Mouse (Mus musculus) regulatory T cell (primary cell): ENCODE measurements around the gene Akt3.

Experiments used
- in situ Hi-C: fragments of 300-600 bp; cut with MboI, MseI; formaldehyde crosslinking; loops from one replicate; pipeline ENCODE4 v1.15.1; 2025; ENCODE audit warnings: high pct_unique_total_duplicates

Akt3 gene

DNA sequence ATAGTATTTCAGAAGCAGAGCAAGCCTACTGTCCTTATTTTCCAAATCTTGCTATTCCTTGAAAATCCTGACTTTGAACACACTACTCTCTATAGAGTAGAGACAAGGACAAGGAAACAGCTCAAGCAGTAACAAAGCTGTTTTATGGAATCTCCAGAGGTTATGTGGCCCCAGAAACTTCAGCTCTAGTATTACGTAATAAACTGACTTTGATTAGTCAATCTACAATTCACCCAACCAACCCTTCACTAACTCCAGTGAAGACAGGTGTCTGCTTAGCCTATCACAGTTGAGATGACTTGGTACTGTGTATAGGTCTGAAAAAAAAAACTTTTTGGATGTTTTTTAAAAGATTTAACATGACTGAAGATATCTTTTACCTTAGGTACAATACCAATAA lies 67.6 kb downstream of the Akt3 start:
- in situ Hi-C loops = loop anchor here (25.0 kb wide), 1 partner anchor 453 kb away; no protein-coding TSS in a partner anchor

DNA sequence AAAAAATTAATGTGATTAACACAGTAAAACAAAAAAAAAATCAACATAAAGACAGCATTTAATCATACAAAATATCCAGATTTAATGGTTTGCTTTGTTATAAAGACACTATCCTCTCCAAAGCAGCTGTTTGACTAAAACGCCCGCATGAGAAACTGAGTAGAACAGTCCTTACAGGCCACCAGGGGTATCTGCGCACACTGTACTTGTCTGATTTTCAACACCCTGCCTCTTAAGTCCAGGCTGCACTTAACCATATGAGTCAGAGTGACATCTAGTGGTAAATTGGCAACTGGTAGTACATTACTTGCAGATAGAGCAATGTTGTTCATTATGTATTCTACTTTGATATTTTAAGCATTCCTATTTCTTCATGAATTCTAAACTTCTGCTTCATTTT lies 69.3 kb downstream of the Akt3 start:
- in situ Hi-C loops = loop anchor here (5.0 to 25.0 kb wide), 3 partner anchors 96 to 451 kb away; no protein-coding TSS in a partner anchor

DNA sequence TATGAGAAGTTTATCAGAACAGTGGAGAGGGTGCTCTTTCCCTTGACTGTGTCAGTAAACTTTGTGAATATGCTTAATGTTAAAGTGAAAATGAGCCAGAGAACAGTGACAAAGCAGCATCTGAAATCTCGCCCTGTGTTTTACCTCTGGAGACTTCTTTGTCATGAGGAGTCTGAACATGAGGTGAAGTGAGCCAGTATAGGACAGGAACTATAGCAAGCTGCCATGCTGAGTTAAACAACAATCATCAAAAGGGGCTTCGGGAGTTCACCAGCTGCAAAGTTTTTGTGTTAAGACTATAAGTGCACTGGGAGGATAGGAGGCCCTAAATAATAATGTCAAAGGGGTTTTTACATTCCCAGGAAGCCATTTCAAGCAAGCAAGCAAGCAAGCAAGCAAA lies 71.3 kb downstream of the Akt3 start:
- in situ Hi-C loops = loop anchor here (5.0 to 25.0 kb wide), 3 partner anchors 94 to 449 kb away; no protein-coding TSS in a partner anchor

DNA sequence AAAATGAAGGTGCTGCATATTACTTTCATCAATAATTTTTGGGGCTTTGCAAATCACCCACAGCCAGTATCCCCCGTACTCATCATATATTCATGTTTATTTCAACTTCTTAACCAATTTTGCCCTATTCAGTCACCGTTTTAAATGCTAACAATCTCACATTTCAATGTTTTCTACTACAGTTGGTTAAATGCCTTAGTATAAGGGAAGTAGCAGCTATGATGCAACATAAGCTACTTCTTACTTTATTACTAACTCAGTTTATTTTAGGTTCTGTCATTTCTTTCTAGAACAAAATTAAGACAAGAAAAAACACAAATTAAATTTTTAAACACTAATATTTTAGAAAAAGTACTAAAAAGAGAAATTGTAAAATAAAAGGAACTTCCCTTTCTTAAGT lies 78.4 kb downstream of the Akt3 start:
- in situ Hi-C loops = loop anchor here (10.0 to 25.0 kb wide), 2 partner anchors 295 to 442 kb away; no protein-coding TSS in a partner anchor

DNA sequence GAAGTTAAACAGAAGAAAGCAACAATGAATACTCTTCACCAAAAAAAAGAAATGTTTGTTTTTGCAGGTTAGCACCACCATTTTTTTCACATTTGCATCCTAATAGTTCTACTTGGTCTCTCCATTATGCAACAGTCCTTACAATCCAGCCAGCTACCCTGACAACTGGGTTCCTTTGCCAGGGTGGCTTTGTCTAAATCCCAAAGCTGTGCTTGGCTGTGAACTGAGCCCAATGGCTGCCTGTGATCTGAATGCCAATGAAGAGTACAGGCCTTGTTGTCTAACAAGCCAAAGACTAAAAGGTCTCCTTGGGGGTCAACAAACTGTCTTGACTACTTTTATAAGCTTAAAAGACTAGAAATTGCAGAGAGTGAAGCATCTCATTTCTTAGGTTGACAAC lies 82.6 kb downstream of the Akt3 start:
- in situ Hi-C loops = loop anchor here (25.0 kb wide), 1 partner anchor 438 kb away; no protein-coding TSS in a partner anchor

DNA sequence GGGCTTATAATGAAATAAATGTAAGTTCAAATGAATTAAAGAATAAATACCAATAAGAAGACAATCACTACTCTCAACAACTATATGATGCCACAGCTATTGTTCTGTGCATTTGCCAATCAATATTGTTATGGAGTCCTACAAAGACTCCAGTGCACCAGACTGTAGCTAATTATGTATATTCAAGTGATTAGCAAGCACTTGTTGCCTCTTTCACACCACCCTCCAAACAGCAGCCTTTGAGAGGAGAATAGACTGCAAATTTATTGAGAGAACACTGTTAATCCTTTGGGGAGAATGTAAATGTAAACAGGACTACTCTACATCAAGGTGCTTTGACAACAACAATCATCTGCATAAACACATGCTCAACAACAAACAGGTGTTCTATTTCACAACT lies 86.7 kb downstream of the Akt3 start:
- in situ Hi-C loops = no loop called here

DNA sequence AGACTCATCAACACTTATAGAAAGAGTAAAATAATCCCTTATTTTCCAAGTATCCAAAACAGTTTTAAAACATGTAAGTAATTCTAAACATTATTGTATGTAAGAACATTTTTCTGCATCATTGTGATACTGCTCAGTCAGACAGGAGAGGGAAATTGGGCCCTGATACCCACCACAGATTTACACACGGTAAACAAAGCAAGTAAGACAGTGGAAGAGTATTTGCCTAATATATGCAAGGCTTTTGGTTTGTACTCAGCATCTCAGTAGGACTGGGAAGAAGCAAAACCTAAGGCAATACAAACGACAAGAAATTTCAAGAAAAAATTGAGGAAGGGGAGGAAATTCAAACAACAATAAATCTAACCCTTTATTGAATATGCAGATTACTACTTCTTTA lies 92.2 kb downstream of the Akt3 start:
- in situ Hi-C loops = no loop called here

DNA sequence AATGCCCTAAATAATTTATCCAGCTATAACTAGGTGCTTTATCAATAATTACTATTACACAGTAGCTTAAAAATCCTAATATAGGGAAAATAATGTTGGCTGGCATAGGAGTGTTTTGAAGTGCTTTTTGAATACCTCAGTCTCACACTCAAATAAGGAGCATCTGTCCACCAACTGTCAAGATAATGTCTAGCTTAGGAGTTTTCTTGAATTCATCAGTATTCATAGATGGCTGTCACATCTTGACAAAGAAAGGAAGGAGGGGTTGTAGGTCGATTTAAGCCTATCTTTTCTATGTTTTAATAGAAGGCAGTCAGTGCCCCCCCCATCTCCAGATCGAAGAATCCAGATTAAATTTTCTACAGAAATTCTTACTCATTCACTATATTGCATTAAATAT lies 92.7 kb downstream of the Akt3 start:
- in situ Hi-C loops = no loop called here

DNA sequence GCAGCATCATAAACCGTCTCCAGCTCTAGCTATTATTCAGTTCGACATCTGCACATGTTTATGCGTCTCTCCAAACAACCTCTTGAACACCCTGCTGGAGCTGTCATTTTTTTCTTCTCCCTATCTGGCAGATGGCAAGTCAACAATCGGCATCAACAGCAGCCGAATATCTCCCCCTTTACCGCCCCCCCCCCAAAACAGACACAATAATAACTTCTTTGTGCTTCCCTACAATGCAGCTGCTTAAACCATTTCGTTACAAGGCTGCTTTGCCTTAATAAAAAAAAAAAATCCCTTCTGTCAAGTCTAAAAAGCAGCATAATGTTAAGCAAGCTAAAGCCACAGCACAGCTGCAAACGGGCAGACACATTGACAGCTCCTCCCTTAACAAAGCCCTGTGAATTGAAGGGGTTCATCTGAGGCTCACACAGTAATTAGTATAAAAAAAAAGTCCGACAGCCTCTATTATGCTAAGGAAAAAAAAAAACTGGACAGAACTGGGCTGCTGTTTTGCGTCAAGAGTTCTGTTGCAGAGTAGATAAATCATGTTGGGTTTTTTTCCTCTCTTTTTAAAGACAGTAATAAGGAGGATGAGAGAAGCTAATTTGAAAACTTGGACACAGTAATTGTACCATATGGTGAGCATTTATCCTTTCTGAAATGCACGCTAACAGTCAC lies 107.5 kb downstream of the Akt3 start:
- in situ Hi-C loops = no loop called here

DNA sequence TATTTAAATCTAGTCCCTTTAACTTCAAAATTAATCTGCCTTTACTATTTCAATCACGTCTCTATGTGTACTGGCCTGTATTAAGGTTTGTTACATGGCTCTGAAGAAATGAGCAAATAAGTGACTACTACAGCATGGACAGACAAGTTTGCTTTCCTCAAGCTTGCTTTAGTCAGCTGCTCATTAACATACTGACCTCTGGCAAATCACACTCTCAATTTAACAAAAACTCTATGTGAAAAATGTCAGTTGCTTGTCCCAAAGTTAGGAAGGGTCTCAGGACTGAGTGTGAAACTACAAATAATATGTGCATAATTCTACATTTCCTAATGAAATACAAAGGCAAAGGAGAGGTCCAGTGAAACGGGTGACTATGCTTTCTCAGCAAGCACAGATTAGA lies 109.3 kb downstream of the Akt3 start:
- in situ Hi-C loops = no loop called here

DNA sequence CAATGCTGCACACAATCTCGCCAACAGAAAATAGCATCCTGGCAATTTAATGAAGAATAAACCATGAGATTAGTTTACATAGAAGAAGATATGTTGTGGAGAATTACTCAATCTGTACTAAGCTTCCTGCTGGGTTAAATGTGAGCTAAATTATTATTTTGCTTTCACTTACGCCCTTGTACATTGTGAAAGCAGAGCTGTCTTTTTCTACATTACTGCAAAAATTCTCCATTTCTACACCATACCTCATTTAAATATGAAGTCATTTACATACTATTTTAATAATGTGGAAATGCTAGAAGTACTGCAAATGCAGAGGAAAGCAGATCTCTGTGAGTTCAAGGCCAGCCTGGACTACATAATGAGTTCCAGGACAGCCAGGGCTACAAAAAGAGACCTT lies 116.5 kb downstream of the Akt3 start:
- in situ Hi-C loops = no loop called here

DNA sequence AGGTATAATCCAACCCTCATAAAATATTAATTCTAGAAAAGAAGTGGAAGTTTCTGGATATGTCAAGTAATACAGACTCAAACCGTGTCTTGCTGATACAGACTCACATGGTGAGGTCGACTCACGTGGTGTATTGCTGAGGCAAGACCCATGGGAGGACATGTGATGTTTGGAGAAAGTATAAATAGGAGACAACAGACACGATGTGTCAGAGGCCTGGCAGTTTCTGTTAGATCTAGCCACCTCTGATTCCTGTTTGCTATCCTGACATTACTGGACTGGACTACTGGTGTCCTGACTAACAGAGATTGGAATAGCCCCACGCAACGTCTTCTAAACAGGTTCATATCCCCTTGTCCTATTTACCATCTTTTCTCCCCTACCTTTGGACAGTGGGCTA lies 118.4 kb downstream of the Akt3 start:
- in situ Hi-C loops = no loop called here

DNA sequence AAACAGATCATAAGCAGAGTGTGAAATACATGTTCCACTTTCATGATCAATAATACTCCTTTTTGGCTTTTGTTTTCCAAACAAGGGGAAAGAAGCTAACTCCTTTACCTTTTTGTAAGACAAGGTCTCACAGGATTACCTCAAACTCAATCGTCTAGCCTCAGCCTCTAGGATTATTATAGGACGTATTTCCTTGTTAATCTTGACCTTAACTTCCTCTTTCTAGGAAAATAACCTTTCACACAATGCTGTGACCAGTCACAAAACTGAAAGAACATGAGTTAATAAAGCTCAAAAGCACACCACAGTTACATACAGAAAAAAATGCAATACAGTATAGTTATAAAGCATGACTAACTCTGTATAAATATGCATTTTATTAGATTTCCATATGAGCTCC lies 126.5 kb downstream of the Akt3 start:
- in situ Hi-C loops = no loop called here

DNA sequence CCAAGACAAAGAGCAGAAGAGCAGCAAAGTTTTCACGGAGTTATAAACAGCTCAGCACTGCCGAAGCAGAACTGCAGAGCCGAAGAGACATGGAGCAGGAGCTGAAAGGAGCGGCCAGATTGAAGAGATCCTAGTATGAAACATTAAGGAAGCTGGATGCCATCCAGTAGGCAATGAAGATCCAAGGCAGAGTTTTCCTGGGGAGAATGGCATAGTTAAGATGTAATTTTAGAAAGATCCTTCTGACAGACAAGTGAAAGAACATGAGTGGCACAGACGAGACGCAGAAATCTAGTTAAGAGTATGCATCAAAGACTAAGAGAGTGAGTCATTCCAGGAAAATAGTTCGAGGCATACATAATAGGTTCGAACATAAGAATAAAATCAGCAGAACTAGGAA lies 131.3 kb downstream of the Akt3 start:
- in situ Hi-C loops = no loop called here

DNA sequence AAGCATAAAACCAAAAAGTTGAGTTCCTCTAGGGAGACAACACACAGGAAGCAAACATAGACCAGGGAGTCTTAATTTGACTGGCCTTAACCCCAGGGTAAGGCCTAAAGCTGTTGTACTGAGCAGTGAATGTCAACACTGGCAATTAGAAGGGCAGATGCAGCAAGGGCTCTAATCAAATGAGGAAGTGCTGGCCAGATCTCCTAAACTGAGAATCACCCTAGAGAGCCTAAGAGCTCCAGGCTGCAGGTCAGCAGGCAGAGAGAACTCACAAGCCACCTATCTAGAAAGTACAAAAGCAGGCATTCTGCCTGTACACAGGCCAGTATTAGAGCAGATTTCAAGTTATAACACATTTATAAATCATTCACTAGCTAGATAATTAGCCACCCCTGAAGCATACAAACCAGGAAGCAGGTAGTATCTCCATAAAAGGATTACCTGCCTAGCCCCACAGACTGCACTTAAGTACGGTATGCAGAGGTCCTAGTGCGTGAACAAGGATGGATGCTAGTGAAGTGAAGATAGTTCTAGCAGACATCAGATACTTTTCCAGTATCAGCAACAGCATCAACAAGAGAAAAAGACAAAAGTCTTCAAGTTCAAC lies 147.2 kb downstream of the Akt3 start:
- in situ Hi-C loops = no loop called here

DNA sequence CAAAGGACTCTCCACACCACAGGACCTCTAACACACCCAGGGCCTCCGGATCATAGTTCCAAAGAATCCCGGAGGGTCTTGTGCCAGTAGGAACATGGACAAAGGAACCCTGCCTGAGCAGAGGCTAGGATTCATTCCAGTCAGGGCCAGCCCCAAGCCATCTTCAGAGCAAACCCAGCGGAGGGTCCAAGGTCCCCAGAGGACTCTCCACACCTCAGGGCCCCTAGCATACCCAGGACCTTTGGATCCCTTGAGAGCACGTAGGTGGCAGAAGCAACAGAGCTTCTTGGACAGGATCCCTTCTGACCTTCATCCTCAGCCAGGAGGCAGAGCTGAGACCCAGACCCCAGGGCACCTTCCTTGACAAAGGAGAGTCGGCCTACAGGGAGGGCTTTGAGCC lies 167.5 kb downstream of the Akt3 start:
- in situ Hi-C loops = loop anchor here (5.0 to 10.0 kb wide), 2 partner anchors 97 to 1434 kb away; partner anchors contain the start of gene Kif26b

DNA sequence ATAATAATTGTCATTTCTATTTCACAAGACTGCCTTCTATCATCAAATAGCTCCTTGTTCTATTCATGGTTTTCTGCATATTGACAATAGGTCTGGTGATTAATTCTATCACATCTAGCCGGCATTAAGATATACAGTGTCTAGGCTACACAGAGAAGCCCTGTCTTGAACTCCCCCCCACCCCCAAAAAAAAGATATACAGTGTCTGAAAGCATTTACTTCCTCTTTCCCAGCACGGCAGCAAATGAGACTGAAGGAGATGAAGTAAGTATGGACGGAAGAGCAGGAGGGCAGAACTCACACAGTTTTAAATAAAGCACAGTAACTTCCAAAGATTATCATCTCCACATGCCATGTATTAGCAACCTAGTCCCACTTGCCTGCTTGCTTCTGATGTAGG lies 168.5 kb downstream of the Akt3 start:
- in situ Hi-C loops = no loop called here

DNA sequence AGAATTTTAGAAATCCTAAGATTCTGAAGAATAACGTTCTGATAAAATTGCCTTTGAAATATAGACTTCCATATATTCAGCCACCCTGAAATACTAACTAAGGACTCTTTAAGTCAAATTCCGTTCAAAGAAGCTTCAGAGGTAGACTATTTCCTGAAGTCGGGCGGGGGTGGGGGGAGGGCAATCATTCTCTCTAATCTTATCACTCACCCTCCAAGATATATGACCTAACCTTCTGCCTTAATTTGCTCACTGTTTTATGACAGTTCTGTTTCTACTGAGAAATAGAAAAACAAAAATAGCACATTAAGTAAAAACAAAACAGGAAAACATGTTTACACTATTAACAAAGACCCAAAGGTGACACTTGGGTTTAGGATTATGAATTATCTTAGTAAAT lies 169.0 kb downstream of the Akt3 start:
- in situ Hi-C loops = no loop called here

DNA sequence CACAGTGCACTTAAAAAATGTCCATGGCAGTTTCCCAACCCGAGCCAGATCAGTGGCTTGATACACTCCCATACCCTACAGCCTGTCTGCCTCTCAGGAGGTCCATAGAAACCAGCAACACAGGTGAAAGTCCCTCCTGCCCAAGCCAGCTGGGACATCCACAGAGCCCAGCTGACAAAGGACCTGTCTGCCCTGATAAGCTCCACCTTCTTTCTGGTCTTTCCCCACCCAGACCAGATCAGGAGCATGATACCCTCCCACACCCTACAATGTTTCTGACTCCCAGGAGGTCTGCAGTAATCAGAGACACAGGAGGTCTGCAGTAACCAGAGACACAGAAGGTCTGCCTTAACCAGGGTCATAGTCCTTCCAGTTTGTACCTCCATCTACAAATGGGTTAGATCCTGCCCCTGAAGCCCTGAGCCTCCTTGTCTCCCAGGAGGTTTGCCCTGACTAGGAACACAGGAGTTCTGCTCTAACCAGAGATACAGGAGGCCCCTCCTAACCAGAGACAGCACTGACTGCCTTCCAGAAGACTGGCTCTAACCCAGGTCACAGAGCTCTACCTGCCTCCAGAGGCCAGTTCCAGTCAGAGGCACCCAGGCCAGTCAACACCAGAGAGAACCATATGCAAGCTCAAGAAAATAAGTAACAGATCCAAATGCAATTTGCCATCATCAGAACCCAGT lies 175.9 kb downstream of the Akt3 start:
- in situ Hi-C loops = no loop called here

DNA sequence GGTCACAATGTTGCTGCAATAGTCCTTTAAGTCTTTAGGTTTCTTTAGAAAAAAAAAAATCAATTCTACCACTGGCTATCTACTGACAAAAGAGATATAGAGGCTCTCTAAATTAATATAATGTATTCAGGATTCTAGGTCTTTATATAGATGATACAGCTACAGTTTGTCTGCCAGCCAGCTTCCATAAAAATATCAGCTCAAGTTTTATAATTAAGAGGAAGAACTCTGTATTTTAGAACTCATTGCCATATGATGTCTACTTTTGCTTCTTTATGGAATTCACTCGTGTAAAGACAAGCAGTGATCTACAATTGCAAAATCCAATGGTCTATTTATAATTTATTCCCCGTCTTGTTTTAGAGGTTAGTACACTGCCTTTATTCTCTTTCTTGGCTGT lies 188.8 kb downstream of the Akt3 start:
- in situ Hi-C loops = no loop called here

DNA sequence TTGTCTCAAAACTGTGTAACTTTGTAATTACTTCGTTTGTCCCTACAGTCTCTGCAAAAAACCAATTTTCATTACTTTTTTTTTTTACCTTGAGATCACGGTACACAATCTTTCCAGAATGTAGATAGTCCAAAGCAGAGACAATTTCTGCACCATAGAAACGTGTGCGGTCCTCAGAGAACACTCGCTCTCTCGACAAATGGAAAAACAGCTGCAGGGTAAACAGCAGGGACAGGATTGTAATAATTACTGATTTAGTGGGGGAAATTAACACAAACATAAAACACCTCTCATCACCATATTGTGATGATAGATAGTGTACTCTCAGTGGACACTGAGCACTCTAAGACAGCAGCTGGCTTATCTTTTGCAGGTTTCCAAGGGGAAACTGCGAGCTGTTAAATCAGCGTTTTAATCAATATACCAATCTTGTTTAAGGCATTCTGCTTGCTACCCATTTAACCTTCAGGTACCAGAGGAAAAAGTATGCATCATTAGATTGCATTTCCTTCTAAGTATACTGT lies 190.8 kb downstream of the Akt3 start:
- in situ Hi-C loops = no loop called here

DNA sequence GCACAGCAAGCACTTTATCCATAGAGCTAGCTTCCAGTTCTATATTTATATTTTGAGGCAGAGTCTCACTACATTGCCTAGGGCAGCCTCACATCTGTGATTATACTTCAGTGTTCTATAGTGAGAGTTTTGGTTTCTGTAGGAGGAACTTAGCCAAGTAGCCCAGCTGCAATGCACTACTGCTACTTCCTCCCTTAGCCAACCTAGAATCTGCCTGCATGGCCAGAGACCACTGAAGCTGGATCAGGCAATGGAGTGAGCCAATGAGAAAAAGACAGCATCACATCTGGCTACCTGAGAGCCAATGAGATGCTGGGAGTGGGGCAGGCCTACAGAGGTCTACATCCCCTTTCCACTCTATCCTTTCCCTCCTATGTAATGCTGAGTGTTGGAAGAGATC lies 192.3 kb downstream of the Akt3 start:
- in situ Hi-C loops = no loop called here

DNA sequence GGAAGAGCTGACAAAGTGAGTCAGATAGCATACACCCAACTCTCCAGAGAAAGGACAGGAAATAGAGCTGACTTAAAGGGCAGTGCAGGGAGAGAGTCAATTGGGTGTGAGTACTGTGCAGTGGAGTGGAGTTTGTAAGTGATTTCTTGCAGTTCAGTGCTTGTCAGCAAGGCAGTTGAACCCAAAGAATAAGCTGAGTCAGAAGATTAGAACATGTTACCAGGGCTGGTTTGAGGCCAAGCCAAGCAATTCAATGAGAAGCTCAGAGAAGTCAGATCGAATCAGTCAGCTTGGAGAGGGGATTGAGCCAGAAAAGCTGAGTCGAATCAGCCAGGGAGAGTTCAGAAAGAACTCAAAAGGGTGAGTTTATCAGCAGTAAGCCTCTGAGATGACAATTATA lies 196.2 kb downstream of the Akt3 start:
- in situ Hi-C loops = no loop called here
